Mouse (Mus musculus): ENCODE measurements at regions not wholly inside any gene's neighbourhood (a gene's known extent, or its start where the extent isn't known, plus 50 kb on each side); places are given as distances from the start of the nearest gene placed in this dataset.
A peak's percentile ranks its signal among the peaks of the same experiment; 100 is the strongest.
"Not testable (repeated sequence)": the region's sequence is repeated elsewhere in the genome, so short reads cannot be mapped to it uniquely, and the experiment has no call there.

GRCm38 (mm10) chr12:6638761-6639281 is 1263.3 kb upstream of the Klhl29 start:
- Histone ChIP-seq H3K9ac (ENCODE audit: low read depth, low read length) (no peak overlapping the region), H3K4me2 (ENCODE audit: low read length) (no peak overlapping the region), H3K9me3 (ENCODE audit: control insufficient read depth, low read length) (no peaks in the 10 kb centered on the region), H3K4me3 (ENCODE audit: low read length) (no peak overlapping the region), H3K4me1 (ENCODE audit: control insufficient read depth, insufficient read depth, low read depth, low read length) (no peaks in the 10 kb centered on the region), H3K36me3 (ENCODE audit: control insufficient read depth, insufficient read depth, low read length) (no peaks in the 10 kb centered on the region), H3K27me3 (replicated peaks; ENCODE audit: control insufficient read depth, insufficient read depth, low read length) (no peaks in the 10 kb centered on the region), H3K27ac (ENCODE audit: low read depth, low read length) (no peak overlapping the region)
- 74% methylated on average over 7 of the region's 7 CpGs for WGBS
- peak; percentile 34; the same call in 1 of the 2 replicates for ATAC-seq

GRCm38 (mm10) chr12:6637771-6638305 is 1262.4 kb upstream of the Klhl29 start:
- WGBS: 80% methylated on average over 4 of the region's 4 CpGs
- H3K9ac ChIP-seq (ENCODE audit: low read depth, low read length): no peak overlapping the region
- no peak overlapping the region for H3K27ac ChIP-seq (ENCODE audit: low read depth, low read length)
- no peak overlapping the region for H3K4me2 ChIP-seq (ENCODE audit: low read length)
- no peaks in the 10 kb centered on the region for H3K4me1 ChIP-seq (ENCODE audit: control insufficient read depth, insufficient read depth, low read depth, low read length)
- H3K36me3 ChIP-seq (ENCODE audit: control insufficient read depth, insufficient read depth, low read length): no peaks in the 10 kb centered on the region
- no peak for ATAC-seq
- no peaks in the 10 kb centered on the region for H3K27me3 ChIP-seq (replicated peaks; ENCODE audit: control insufficient read depth, insufficient read depth, low read length)
- H3K4me3 ChIP-seq (ENCODE audit: low read length): no peak overlapping the region
- H3K9me3 ChIP-seq (ENCODE audit: control insufficient read depth, low read length): no peaks in the 10 kb centered on the region

GRCm38 (mm10) chr12:6622575-6623146 is 1247.2 kb upstream of the Klhl29 start:
- WGBS: 46% methylated on average over 1 of the region's 1 CpGs
- Histone ChIP-seq H3K27me3 (replicated peaks; ENCODE audit: control insufficient read depth, insufficient read depth, low read length) (no peaks in the 10 kb centered on the region), H3K36me3 (ENCODE audit: control insufficient read depth, insufficient read depth, low read length) (no peaks in the 10 kb centered on the region), H3K27ac (ENCODE audit: low read depth, low read length) (no peak overlapping the region), H3K4me3 (ENCODE audit: low read length) (no peak overlapping the region), H3K4me2 (ENCODE audit: low read length) (no peak overlapping the region), H3K4me1 (ENCODE audit: control insufficient read depth, insufficient read depth, low read depth, low read length) (no peaks in the 10 kb centered on the region), H3K9ac (ENCODE audit: low read depth, low read length) (no peak overlapping the region), H3K9me3 (ENCODE audit: control insufficient read depth, low read length) (no peaks in the 10 kb centered on the region)
- no peak for ATAC-seq

- WGBS: 40% methylated on average over 1 of the region's 1 CpGs
- Histone ChIP-seq H3K27ac (ENCODE audit: low read depth, low read length) (no peak overlapping the region), H3K4me1 (ENCODE audit: control insufficient read depth, insufficient read depth, low read depth, low read length) (no peaks in the 10 kb centered on the region), H3K4me2 (ENCODE audit: low read length) (no peak overlapping the region), H3K4me3 (ENCODE audit: low read length) (no peak overlapping the region), H3K27me3 (replicated peaks; ENCODE audit: control insufficient read depth, insufficient read depth, low read length) (no peaks in the 10 kb centered on the region), H3K9me3 (ENCODE audit: control insufficient read depth, low read length) (no peaks in the 10 kb centered on the region), H3K9ac (ENCODE audit: low read depth, low read length) (no peak overlapping the region), H3K36me3 (ENCODE audit: control insufficient read depth, insufficient read depth, low read length) (no peaks in the 10 kb centered on the region)
- no peak for ATAC-seq
These were observed 1225.6 kb upstream of the Klhl29 start for GRCm38 (mm10) chr12:6601111-6601510.

- not testable (repeated sequence) for ATAC-seq; H3K4me1 ChIP-seq (ENCODE audit: control insufficient read depth, insufficient read depth, low read depth, low read length); H3K27me3 ChIP-seq (replicated peaks; ENCODE audit: control insufficient read depth, insufficient read depth, low read length); H3K4me2 ChIP-seq (ENCODE audit: low read length); H3K4me3 ChIP-seq (ENCODE audit: low read length); H3K36me3 ChIP-seq (ENCODE audit: control insufficient read depth, insufficient read depth, low read length); H3K9ac ChIP-seq (ENCODE audit: low read depth, low read length); H3K27ac ChIP-seq (ENCODE audit: low read depth, low read length); H3K9me3 ChIP-seq (ENCODE audit: control insufficient read depth, low read length)
- 52% methylated on average over 3 of the region's 3 CpGs for WGBS
These were observed 1220.0 kb upstream of the Klhl29 start for GRCm38 (mm10) chr12:6595484-6595883.

- Histone ChIP-seq H3K27me3 (replicated peaks; ENCODE audit: control insufficient read depth, insufficient read depth, low read length) (no peaks in the 10 kb centered on the region), H3K36me3 (ENCODE audit: control insufficient read depth, insufficient read depth, low read length) (no peaks in the 10 kb centered on the region), H3K4me2 (ENCODE audit: low read length) (no peak overlapping the region), H3K4me1 (ENCODE audit: control insufficient read depth, insufficient read depth, low read depth, low read length) (no peaks in the 10 kb centered on the region; the same call in 1 of the 2 replicates), H3K9me3 (ENCODE audit: control insufficient read depth, low read length) (no peaks in the 10 kb centered on the region), H3K4me3 (ENCODE audit: low read length) (no peak overlapping the region), H3K27ac (ENCODE audit: low read depth, low read length) (no peak overlapping the region), H3K9ac (ENCODE audit: low read depth, low read length) (no peak overlapping the region)
- ATAC-seq: no peak
- WGBS: 60% methylated on average over 2 of the region's 2 CpGs
These were observed 1214.7 kb upstream of the Klhl29 start for GRCm38 (mm10) chr12:6590231-6590630.

GRCm38 (mm10) chr12:6588031-6588701 is 1212.7 kb upstream of the Klhl29 start:
- no peak for ATAC-seq
- no peak overlapping the region for H3K27ac ChIP-seq (ENCODE audit: low read depth, low read length)
- H3K4me3 ChIP-seq (ENCODE audit: low read length): no peak overlapping the region
- H3K9ac ChIP-seq (ENCODE audit: low read depth, low read length): no peak overlapping the region
- no peaks in the 10 kb centered on the region for H3K27me3 ChIP-seq (replicated peaks; ENCODE audit: control insufficient read depth, insufficient read depth, low read length)
- no peak overlapping the region for H3K4me2 ChIP-seq (ENCODE audit: low read length)
- H3K36me3 ChIP-seq (ENCODE audit: control insufficient read depth, insufficient read depth, low read length): no peaks in the 10 kb centered on the region
- no peaks in the 10 kb centered on the region for H3K9me3 ChIP-seq (ENCODE audit: control insufficient read depth, low read length)
- H3K4me1 ChIP-seq (ENCODE audit: control insufficient read depth, insufficient read depth, low read depth, low read length): no peaks in the 10 kb centered on the region; the same call in 1 of the 2 replicates
- WGBS: 32% methylated on average over 12 of the region's 12 CpGs

GRCm38 (mm10) chr12:6580195-6580594 is 1204.7 kb upstream of the Klhl29 start:
- H3K27me3 ChIP-seq (replicated peaks; ENCODE audit: control insufficient read depth, insufficient read depth, low read length): no peaks in the 10 kb centered on the region
- H3K27ac ChIP-seq (ENCODE audit: low read depth, low read length): no peak overlapping the region
- H3K36me3 ChIP-seq (ENCODE audit: control insufficient read depth, insufficient read depth, low read length): no peaks in the 10 kb centered on the region
- no peak overlapping the region for H3K4me2 ChIP-seq (ENCODE audit: low read length)
- no peaks in the 10 kb centered on the region for H3K9me3 ChIP-seq (ENCODE audit: control insufficient read depth, low read length)
- no peak for ATAC-seq
- no peak overlapping the region for H3K4me3 ChIP-seq (ENCODE audit: low read length)
- H3K9ac ChIP-seq (ENCODE audit: low read depth, low read length): no peak overlapping the region
- no peaks in the 10 kb centered on the region for H3K4me1 ChIP-seq (ENCODE audit: control insufficient read depth, insufficient read depth, low read depth, low read length)

- Histone ChIP-seq H3K27ac (ENCODE audit: low read depth, low read length) (no peak overlapping the region), H3K36me3 (ENCODE audit: control insufficient read depth, insufficient read depth, low read length) (no peaks in the 10 kb centered on the region), H3K4me1 (ENCODE audit: control insufficient read depth, insufficient read depth, low read depth, low read length) (no peaks in the 10 kb centered on the region), H3K4me2 (ENCODE audit: low read length) (no peak overlapping the region), H3K4me3 (ENCODE audit: low read length) (no peak overlapping the region), H3K9me3 (ENCODE audit: control insufficient read depth, low read length) (no peaks in the 10 kb centered on the region), H3K9ac (ENCODE audit: low read depth, low read length) (no peak overlapping the region), H3K27me3 (replicated peaks; ENCODE audit: control insufficient read depth, insufficient read depth, low read length) (no peaks in the 10 kb centered on the region)
- ATAC-seq: no peak
- 51% methylated on average over 6 of the region's 6 CpGs for WGBS
These were observed 1201.4 kb upstream of the Klhl29 start for GRCm38 (mm10) chr12:6576866-6577360.
